Mouse (Mus musculus) cerebellum, postnatal 14 days (tissue): ENCODE measurements at regions not wholly inside any gene's neighbourhood (a gene's known extent, or its start where the extent isn't known, plus 50 kb on each side); places are given as distances from the start of the nearest gene placed in this dataset.

Experiments used
- DNase-seq, 2 experiments: peaks; one replicate each; pipeline ENCODE4 v3.0.0; 2021; ENCODE audit warnings: mixed read lengths in 2 of 2

- no peak for DNase-seq
These were observed 64.9 kb upstream of the Kcnj16 start for GRCm38 (mm10) chr11:110902918-110903317.
